Mouse (Mus musculus): Measurements from ENCODE around the gene Paqr5.

Paqr5 gene

DNA sequence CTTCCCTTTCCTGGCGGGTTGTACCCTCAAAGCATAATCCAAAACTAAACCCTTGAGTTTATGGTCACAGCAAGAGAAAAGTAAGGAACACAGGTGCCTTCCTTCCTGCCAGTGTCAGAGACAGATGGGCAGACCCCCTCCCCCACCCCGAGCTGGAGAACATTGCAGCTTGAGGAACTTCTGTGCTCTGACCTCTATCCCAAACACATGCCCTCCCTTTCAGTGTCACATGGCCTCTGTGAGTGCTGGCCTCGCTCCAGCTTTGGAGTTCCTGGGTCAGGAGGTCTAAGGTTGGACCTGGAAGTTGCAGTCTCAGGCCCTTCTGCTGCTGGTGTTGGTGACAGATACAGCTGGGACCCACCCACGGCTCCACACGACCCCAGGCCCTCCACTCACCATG, 65.9 kb downstream of the Paqr5 start:
- Histone ChIP-seq H3K27me3 (ENCODE audit: insufficient read depth, low read length) (peaks cover 7% of the 10 kb centered on the region; the same call in 1 of the 2 replicates), H3K36me3 (ENCODE audit: insufficient read depth, low read length) (no peaks in the 10 kb centered on the region), H3K4me3 (replicated peaks; ENCODE audit: low read length) (no peak overlapping the region), H3K4me1 (replicated peaks; ENCODE audit: low read depth, low read length) (peaks cover 6% of the 10 kb centered on the region), H3K9me3 (ENCODE audit: low read length) (no peaks in the 10 kb centered on the region)
- TF ChIP-seq NANOG (IDR thresholded peaks at IDR 0.05; ENCODE audit: borderline replicate concordance, low read length) (no peak), POU5F1 (IDR thresholded peaks at IDR 0.05; ENCODE audit: borderline replicate concordance, low read length) (no peak), CTCF (conservative IDR thresholded peaks at IDR 0.05; ENCODE audit: low read length) (no peak)

DNA sequence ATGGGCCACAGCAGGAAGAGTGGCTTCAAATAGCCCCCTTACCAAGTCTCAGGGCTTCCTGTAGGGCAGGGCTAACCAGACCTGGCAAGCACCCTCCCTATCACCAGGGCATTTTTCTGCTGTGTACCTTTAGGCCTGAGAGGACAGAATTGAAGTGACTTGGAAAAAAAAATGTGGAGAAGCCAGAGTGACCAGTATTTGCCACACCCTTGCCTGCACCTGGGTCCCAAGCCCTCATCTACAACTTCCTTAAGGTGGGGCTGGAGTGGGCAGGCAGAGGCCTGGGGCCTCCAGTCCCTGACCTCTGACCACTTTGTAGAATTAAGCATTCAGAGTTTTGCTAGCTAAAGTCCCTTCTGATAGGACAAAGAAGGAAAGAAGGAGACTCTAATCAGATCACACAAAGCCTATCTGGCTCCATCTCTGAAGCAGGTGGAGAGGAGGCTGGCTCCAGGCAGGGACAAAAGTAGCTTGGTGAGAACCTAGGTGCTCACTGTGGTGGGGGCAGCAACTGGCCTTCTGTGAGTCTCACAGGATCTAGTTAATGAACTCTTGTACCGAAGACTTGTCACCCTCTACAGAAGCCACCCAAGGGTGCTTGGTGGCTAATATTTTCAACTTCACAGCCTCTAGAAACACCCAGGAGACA, 66.6 kb downstream of the Paqr5 start:
- Histone ChIP-seq H3K36me3 (ENCODE audit: insufficient read depth, low read length) (no peaks in the 10 kb centered on the region), H3K9me3 (ENCODE audit: low read length) (no peaks in the 10 kb centered on the region), H3K27me3 (ENCODE audit: insufficient read depth, low read length) (peaks cover 7% of the 10 kb centered on the region; the same call in 1 of the 2 replicates), H3K4me3 (replicated peaks; ENCODE audit: low read length) (no peak overlapping the region), H3K4me1 (replicated peaks; ENCODE audit: low read depth, low read length) (0 out of 2 replicates have a peak, but pooled peaks cover 2% of the 10 kb centered on the region)
- TF ChIP-seq NANOG (IDR thresholded peaks at IDR 0.05; ENCODE audit: borderline replicate concordance, low read length) (no peak), CTCF (conservative IDR thresholded peaks at IDR 0.05; ENCODE audit: low read length) (no peak), POU5F1 (IDR thresholded peaks at IDR 0.05; ENCODE audit: borderline replicate concordance, low read length) (no peak)

DNA sequence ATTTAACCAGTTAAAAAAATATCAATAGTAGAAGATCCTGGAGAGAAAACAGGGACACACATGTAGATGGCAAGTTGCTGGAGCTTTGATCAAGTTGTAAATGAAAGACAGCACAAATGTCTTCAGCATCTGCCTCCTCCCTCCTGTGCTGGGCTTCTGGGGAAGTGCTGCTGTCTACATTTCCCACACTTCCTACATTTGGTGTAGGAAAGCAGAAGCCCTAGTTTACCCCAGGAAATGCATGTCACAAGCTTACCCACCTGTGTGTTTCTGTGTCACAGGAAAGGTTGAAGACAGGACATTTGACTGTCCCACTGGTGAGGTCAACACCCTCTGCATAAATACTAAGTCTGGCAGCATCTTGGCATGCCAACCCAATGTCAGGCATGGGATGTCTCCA, 71.9 kb downstream of the Paqr5 start:
- no peak overlapping the region for H3K4me3 ChIP-seq (replicated peaks; ENCODE audit: low read length)
- TF ChIP-seq POU5F1 (IDR thresholded peaks at IDR 0.05; ENCODE audit: borderline replicate concordance, low read length): no peak
- no peak for TF ChIP-seq NANOG (IDR thresholded peaks at IDR 0.05; ENCODE audit: borderline replicate concordance, low read length)
- no peak for TF ChIP-seq CTCF (conservative IDR thresholded peaks at IDR 0.05; ENCODE audit: low read length)
- H3K27me3 ChIP-seq (ENCODE audit: insufficient read depth, low read length): no peaks in the 10 kb centered on the region

DNA sequence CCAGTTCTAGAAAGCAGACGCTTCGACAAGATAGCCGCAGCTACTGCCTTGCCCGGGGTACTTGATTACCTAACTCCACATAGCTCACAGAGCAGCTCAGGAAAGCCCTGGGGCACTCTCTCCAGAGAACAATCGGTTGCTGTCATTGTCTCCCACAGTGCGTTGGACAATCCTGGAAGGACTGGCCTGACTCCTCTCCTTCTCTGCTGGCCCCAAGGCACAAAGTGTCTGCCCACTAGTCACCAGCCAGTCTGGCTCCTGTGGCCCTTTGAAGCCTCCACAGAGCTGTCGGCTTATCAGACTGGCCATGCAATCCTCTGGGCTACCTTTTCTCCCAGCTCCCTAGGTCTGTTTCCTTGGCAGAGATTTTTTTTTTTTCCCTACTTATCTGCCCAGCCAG, 74.4 kb downstream of the Paqr5 start:
- no peak for TF ChIP-seq CTCF (conservative IDR thresholded peaks at IDR 0.05; ENCODE audit: low read length)
- TF ChIP-seq NANOG (IDR thresholded peaks at IDR 0.05; ENCODE audit: borderline replicate concordance, low read length): no peak
- TF ChIP-seq POU5F1 (IDR thresholded peaks at IDR 0.05; ENCODE audit: borderline replicate concordance, low read length): no peak
- Histone ChIP-seq H3K4me1 (replicated peaks; ENCODE audit: low read depth, low read length) (peaks cover 17% of the 10 kb centered on the region), H3K4me3 (replicated peaks; ENCODE audit: low read length) (no peak overlapping the region), H3K36me3 (ENCODE audit: insufficient read depth, low read length) (no peaks in the 10 kb centered on the region), H3K27me3 (ENCODE audit: insufficient read depth, low read length) (no peaks in the 10 kb centered on the region), H3K9me3 (ENCODE audit: low read length) (no peaks in the 10 kb centered on the region)

More for the DNA sequence above, 71.9 kb downstream of the Paqr5 start:
- Histone ChIP-seq H3K9me3 (ENCODE audit: low read length) (no peaks in the 10 kb centered on the region), H3K4me1 (replicated peaks; ENCODE audit: low read depth, low read length) (peaks cover 7% of the 10 kb centered on the region), H3K36me3 (ENCODE audit: insufficient read depth, low read length) (no peaks in the 10 kb centered on the region)

GRCm38 (mm10) chr9:61947402-61948346, 79.0 kb downstream of the Paqr5 start:
- peaks cover 43% of the 10 kb centered on the region for H3K4me1 ChIP-seq (replicated peaks; ENCODE audit: low read depth, low read length)

DNA sequence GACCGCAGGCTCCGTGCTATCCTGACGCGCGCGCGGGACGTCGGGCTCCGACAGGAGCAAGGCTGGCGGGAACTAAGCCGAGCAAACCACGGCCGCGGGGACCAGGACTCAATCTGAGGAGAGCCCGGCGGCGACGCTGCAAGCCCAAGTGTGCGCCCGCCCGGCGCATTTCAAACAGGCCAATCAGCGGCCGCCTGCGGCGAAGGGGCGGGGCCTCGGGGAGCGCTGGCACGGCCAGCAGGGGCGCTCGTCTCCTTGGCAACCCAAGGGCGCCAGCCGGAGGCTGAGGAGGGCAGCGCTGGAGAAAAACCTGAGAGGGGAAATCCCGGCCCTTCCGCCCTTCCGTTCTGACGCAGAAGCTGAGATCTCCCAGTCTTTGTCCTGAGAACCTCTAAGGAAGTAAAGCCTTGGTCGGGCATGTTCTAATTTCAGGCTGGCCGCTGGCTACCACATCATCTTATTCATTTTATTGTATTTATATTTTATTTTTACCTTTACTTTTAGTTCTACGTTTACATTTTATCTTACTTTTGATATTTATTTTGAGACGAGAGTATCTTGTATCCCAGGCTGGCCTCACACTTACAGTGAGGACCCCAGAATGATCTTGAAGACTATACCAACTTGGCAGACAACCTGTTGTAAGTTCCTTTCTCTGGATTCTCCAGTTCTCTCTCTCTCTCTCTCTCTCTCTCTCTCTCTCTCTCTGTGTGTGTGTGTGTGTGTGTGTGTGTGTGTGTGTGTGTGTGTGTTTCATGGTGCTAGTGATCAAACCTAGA, 79.8 kb downstream of the Paqr5 start, which contains the start of gene Kif23:
TSS of gene Kif23 (minus strand) at position 152 of the 779 bp plus-strand sequence.
- no peaks in the 10 kb centered on the region for H3K27me3 ChIP-seq (ENCODE audit: insufficient read depth, low read length)
- H3K9me3 ChIP-seq (ENCODE audit: low read length): no peaks in the 10 kb centered on the region
- H3K4me3 ChIP-seq (replicated peaks; ENCODE audit: low read length): peak within 1 kb of the TSS; percentile 97
- no peak for TF ChIP-seq CTCF (conservative IDR thresholded peaks at IDR 0.05; ENCODE audit: low read length)
- no peak for TF ChIP-seq NANOG (IDR thresholded peaks at IDR 0.05; ENCODE audit: borderline replicate concordance, low read length)
- TF ChIP-seq POU5F1 (IDR thresholded peaks at IDR 0.05; ENCODE audit: borderline replicate concordance, low read length): no peak
- peaks cover 45% of the 10 kb centered on the region for H3K4me1 ChIP-seq (replicated peaks; ENCODE audit: low read depth, low read length)
- peaks cover 27% of the 10 kb centered on the region for H3K36me3 ChIP-seq (ENCODE audit: insufficient read depth, low read length)

More at GRCm38 (mm10) chr9:61947402-61948346, 79.0 kb downstream of the Paqr5 start:
- Histone ChIP-seq H3K36me3 (ENCODE audit: insufficient read depth, low read length) (peaks cover 18% of the 10 kb centered on the region), H3K9me3 (ENCODE audit: low read length) (no peaks in the 10 kb centered on the region), H3K4me3 (replicated peaks; ENCODE audit: low read length) (peak overlapping the region; percentile 97), H3K27me3 (ENCODE audit: insufficient read depth, low read length) (no peaks in the 10 kb centered on the region)
- TF ChIP-seq POU5F1 (IDR thresholded peaks at IDR 0.05; ENCODE audit: borderline replicate concordance, low read length): no peak
- TF ChIP-seq CTCF (conservative IDR thresholded peaks at IDR 0.05; ENCODE audit: low read length): peak; percentile 73

DNA sequence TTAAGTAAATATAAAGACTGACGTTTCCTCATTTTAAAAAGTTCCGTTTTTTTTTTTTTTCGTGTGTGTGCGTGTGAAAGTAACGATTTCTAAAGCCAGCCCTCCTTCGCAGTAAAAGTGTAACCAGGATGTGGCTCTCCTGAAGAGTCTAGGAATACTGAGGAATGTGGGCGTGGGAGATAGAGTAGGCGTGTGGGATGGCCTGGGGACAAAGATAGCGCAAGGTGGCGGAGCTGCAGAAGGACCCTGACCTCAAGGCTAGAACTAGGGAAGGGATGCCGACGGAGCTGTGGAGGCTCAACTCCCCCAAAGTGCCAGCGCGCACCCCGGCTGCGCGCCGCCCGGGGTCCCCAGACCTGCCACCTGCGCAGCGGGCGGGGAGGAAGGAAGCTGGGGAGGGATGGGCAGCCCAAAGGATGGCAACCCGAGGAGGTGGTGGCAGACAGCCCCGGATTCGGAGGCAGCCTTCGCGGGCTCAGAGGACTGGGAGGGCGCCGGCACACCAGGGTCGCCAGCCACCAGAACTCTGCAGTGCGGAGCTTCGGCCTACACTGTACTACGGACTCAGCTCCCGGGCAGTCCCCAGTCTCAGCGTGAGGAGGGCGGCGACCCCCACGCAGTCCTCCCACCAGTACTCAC, 80.6 kb downstream of the Paqr5 start:
- peaks cover 34% of the 10 kb centered on the region for H3K36me3 ChIP-seq (ENCODE audit: insufficient read depth, low read length)
- no peak for TF ChIP-seq NANOG (IDR thresholded peaks at IDR 0.05; ENCODE audit: borderline replicate concordance, low read length)
- TF ChIP-seq CTCF (conservative IDR thresholded peaks at IDR 0.05; ENCODE audit: low read length): no peak
- TF ChIP-seq POU5F1 (IDR thresholded peaks at IDR 0.05; ENCODE audit: borderline replicate concordance, low read length): no peak
- peak overlapping the region; percentile 97 for H3K4me3 ChIP-seq (replicated peaks; ENCODE audit: low read length)
- H3K9me3 ChIP-seq (ENCODE audit: low read length): no peaks in the 10 kb centered on the region
- no peaks in the 10 kb centered on the region for H3K27me3 ChIP-seq (ENCODE audit: insufficient read depth, low read length)
- H3K4me1 ChIP-seq (replicated peaks; ENCODE audit: low read depth, low read length): peaks cover 52% of the 10 kb centered on the region
